ENCODE assay signal across 9 mouse cellular contexts in genomic region chr5:122968322-122968721, GRCm38 (mm10). TPM values are rescaled to one million over a fixed set of nuclear protein-coding genes. Genes with fewer than 3 reads are reported as not detected.
DNase-seq lines count a peak whose midpoint lies in the region; ATAC-seq and TF ChIP-seq lines count a peak whose summit lies in the region.
"Had no signal": no experiment of that assay in that cellular context is flagged by ENCODE, and none has a peak within 500 bp of the region (broad histone marks: within the 10 kb centered on the region; RNA-seq: fewer than 3 reads in every experiment).

No protein-coding gene starts in this region.

- H3K27me3 ChIP-seq in kidney, embryonic 15.5 days: no peaks in the 10 kb centered on the region
- no peaks in the 10 kb centered on the region for H3K27me3 ChIP-seq in liver, adult 2 months (ENCODE audit: control insufficient read depth, insufficient read depth, low read length)
- H3K27me3 ChIP-seq: embryonic facial prominence, embryonic 15.5 days had no signal

- no peaks in the 10 kb centered on the region for H3K9me3 ChIP-seq in kidney, embryonic 15.5 days (replicated peaks)
- H3K9me3 ChIP-seq: embryonic facial prominence, embryonic 15.5 days had no signal

- peaks cover 11% of the 10 kb centered on the region for H3K4me1 ChIP-seq in kidney, embryonic 15.5 days
- no peaks in the 10 kb centered on the region for H3K4me1 ChIP-seq in liver, adult 2 months (ENCODE audit: control insufficient read depth, insufficient read depth, low read length)
- H3K4me1 ChIP-seq: embryonic facial prominence, embryonic 15.5 days had no signal

- intact Hi-C loops in gastrocnemius, postnatal 14 days (cut with DNase I; ENCODE audit: low total_unique reads): loop anchor here (10.0 kb wide), 1 partner anchor 206 kb away; no protein-coding TSS in a partner anchor

- H3K36me3 ChIP-seq in kidney, embryonic 15.5 days: no peaks in the 10 kb centered on the region
- no peaks in the 10 kb centered on the region for H3K36me3 ChIP-seq in liver, adult 2 months (ENCODE audit: control insufficient read depth, insufficient read depth, low read length)
- H3K36me3 ChIP-seq: embryonic facial prominence, embryonic 15.5 days had no signal

- H3K27ac ChIP-seq in kidney, embryonic 15.5 days: no peak overlapping the region
- no peak overlapping the region for H3K27ac ChIP-seq in liver, adult 2 months (replicated peaks; ENCODE audit: insufficient read depth, low read depth, low read length)
- H3K27ac ChIP-seq: embryonic facial prominence, embryonic 15.5 days had no signal

- no peak overlapping the region for H3K4me3 ChIP-seq in kidney, embryonic 15.5 days (replicated peaks)
- H3K4me3 ChIP-seq in liver, adult 2 months (ENCODE audit: insufficient read depth, low read depth, low read length): no peak overlapping the region
- H3K4me3 ChIP-seq: embryonic facial prominence, embryonic 15.5 days had no signal

- H3K4me2 ChIP-seq in kidney, embryonic 15.5 days: no peak overlapping the region
- H3K4me2 ChIP-seq: embryonic facial prominence, embryonic 15.5 days had no signal

- peak; percentile 22; the same call in 1 of the 2 replicates for ATAC-seq in kidney, embryonic 15.5 days (replicated peaks; ENCODE audit: low FRiP score)

- TF ChIP-seq POLR2A in liver, adult 2 months (IDR thresholded peaks at IDR 0.05; ENCODE audit: extremely low read depth, insufficient read depth, low read length): no peak

- no peaks in the 10 kb centered on the region for H3K79me2 ChIP-seq in liver, adult 2 months (ENCODE audit: control insufficient read depth, insufficient read depth, low read length)

- peak; percentile 94 for TF ChIP-seq CTCF in liver, adult 2 months (IDR thresholded peaks at IDR 0.05; ENCODE audit: low read depth, low read length)

- 25% methylated on average over 4 of the region's 4 CpGs for WGBS in kidney, embryonic 15.5 days
- 41% methylated on average over 4 of the region's 4 CpGs for WGBS in liver, adult 2 months

- no peak overlapping the region for H3K9ac ChIP-seq in kidney, embryonic 15.5 days
- no peak overlapping the region for H3K9ac ChIP-seq in liver, adult 2 months (ENCODE audit: low read depth, low read length)
- H3K9ac ChIP-seq: embryonic facial prominence, embryonic 15.5 days had no signal

- DNase-seq in A20 (ENCODE audit: low read depth, low spot score) (peak; percentile 60), NIH3T3 (ENCODE audit: low read depth) (peak; percentile 81)
- DNase-seq in cerebellum, postnatal 10 days: peak; percentile 90 to 91
- DNase-seq in gastrocnemius, postnatal 14 days: peak; percentile 84
- peak; percentile 55 for DNase-seq in liver, adult 2 months (ENCODE audit: extremely low read depth, low read depth, low spot score)
- peak; percentile 46 for DNase-seq in ovary, postnatal 10 days (ENCODE audit: low spot score)
- DNase-seq in thymus, postnatal 10 days (ENCODE audit: low spot score in 2 of 2): peak; percentile 77 to 91

RNA-seq across cellular contexts. Expression of gene Kdm2b, which starts 21.3 kb away (rescaled TPM):
- 10 to 100 TPM; 13.4 to 14.4 TPM for total RNA-seq in gastrocnemius, postnatal 14 days (2021)
- polyA plus RNA-seq in kidney, embryonic 15.5 days (2015; fragmentation: Nextera tagmentation; extraction: Ambion mirVana): 92.2 and 96.8 TPM in 2 replicates
- 3.0 and 4.9 TPM in 2 replicates for total RNA-seq in liver, adult 2 months (2014; rRNA removed)
- 5.5 and 7.1 TPM in 2 replicates for polyA plus RNA-seq in liver, adult 2 months (2012; rRNA removed)

RNA-seq across cellular contexts. Expression of gene Orai1, which starts 46.6 kb away (rescaled TPM):
- 10 to 100 TPM; 39.5 to 47.6 TPM for total RNA-seq in gastrocnemius, postnatal 14 days (2021)
- polyA plus RNA-seq in kidney, embryonic 15.5 days (2015; fragmentation: Nextera tagmentation; extraction: Ambion mirVana): 17.5 and 18.5 TPM in 2 replicates
- 4.2 and 5.8 TPM in 2 replicates for total RNA-seq in liver, adult 2 months (2014; rRNA removed)
- polyA plus RNA-seq in liver, adult 2 months (2012; rRNA removed): 39.3 and 43.1 TPM in 2 replicates
